19 mouse cellular contexts compared by ENCODE assay signal in genomic region chr3:38648633-38649032, GRCm38 (mm10).
"Had no signal": no experiment of that assay in that cellular context is flagged by ENCODE, and none has a peak within 500 bp of the region (broad histone marks: within the 10 kb centered on the region; RNA-seq: fewer than 3 reads in every experiment).

No protein-coding gene starts in this region.

- DNase-seq: kidney, adult 18-20 months; kidney, postnatal 25 days; layer of hippocampus, postnatal 36 days; liver, embryonic 13.5 days; right cerebral cortex, adult 18-20 months; right cerebral cortex, postnatal 14 days; right cerebral cortex, postnatal 4 days; thymus, adult 18-20 months; thymus, postnatal 36 days had no signal

- H3K27me3 ChIP-seq: liver, embryonic 13.5 days; megakaryocyte, embryonic 14.5 days; midbrain, embryonic 15.5 days; neural tube, embryonic 12.5 days; neural tube, embryonic 15.5 days had no signal

- H3K4me1 ChIP-seq: liver, embryonic 13.5 days; megakaryocyte, embryonic 14.5 days; neural tube, embryonic 12.5 days had no signal

- H3K36me3 ChIP-seq: liver, embryonic 13.5 days; midbrain, embryonic 10.5 days; midbrain, embryonic 15.5 days; neural tube, embryonic 12.5 days; neural tube, embryonic 15.5 days had no signal

- H3K27ac ChIP-seq: hindbrain, postnatal 0 days; layer of hippocampus, adult 2 months; left cerebral cortex, adult 2 months; liver, embryonic 13.5 days; midbrain, embryonic 10.5 days; midbrain, embryonic 15.5 days; neural tube, embryonic 12.5 days; neural tube, embryonic 15.5 days had no signal

- H3K4me3 ChIP-seq: layer of hippocampus, adult 2 months; left cerebral cortex, adult 2 months; liver, embryonic 13.5 days; megakaryocyte, embryonic 14.5 days; midbrain, embryonic 10.5 days; midbrain, embryonic 15.5 days; neural tube, embryonic 12.5 days; neural tube, embryonic 15.5 days had no signal

- ATAC-seq: hindbrain, postnatal 0 days; inflammation-experienced regulatory T-cells, adult 6 months; intestine, embryonic 16.5 days; midbrain, embryonic 15.5 days had no signal

- H3K9me3 ChIP-seq: liver, embryonic 13.5 days; midbrain, embryonic 10.5 days; midbrain, embryonic 15.5 days; neural tube, embryonic 12.5 days; neural tube, embryonic 15.5 days had no signal

- H3K4me2 ChIP-seq: liver, embryonic 13.5 days; midbrain, embryonic 15.5 days; neural tube, embryonic 12.5 days; neural tube, embryonic 15.5 days had no signal

- H3K9ac ChIP-seq: liver, embryonic 13.5 days; midbrain, embryonic 15.5 days; neural tube, embryonic 12.5 days; neural tube, embryonic 15.5 days had no signal
